In the genomic region with DNA sequence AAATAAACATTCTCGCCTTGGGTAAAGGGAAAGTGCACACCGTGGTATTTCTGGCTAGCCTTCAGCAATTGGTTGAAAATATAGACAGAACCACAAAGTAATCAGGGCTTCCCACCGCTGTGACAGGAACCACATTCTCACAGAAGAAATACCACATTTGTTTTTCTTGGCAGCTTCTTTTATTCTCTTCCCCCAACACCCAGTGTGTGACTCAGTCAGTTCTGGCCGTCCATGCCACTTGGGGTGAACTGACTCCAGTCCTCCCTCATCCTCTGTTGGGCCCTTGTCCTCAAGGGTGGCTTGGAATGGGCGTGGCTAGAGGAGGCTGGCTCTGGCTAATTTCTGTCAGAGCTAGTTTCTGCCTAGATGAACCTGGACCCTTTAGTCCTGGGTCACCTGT, we compare ENCODE assay signal across 11 mouse cellular contexts. TPM values are rescaled to one million over a fixed set of nuclear protein-coding genes. Genes with fewer than 3 reads are reported as not detected.
A peak's percentile ranks its signal among the peaks of the same experiment; 100 is the strongest.
DNase-seq lines count a peak whose midpoint lies in the region; ATAC-seq and TF ChIP-seq lines count a peak whose summit lies in the region.
"Had no signal": no experiment of that assay in that cellular context is flagged by ENCODE, and none has a peak within 500 bp of the region (broad histone marks: within the 10 kb centered on the region; RNA-seq: fewer than 3 reads in every experiment).

No protein-coding gene starts in this region.

- peak; percentile 38 for DNase-seq in adrenal gland, postnatal 25 days
- no peak for DNase-seq in layer of hippocampus, postnatal 36 days
- DNase-seq in thymus, postnatal 0 days (ENCODE audit: low spot score) = no peak

- H3K4me2 ChIP-seq in intestine, embryonic 15.5 days (replicated peaks) = no peak overlapping the region
- H3K4me2 ChIP-seq in intestine, postnatal 0 days (replicated peaks; ENCODE audit: low read depth) = no peak overlapping the region
- no peak overlapping the region for H3K4me2 ChIP-seq in heart, embryonic 16.5 days (ENCODE audit: low read depth, low read length)
- no peak overlapping the region for H3K4me2 ChIP-seq in hindbrain, embryonic 12.5 days (replicated peaks)
- H3K4me2 ChIP-seq: hindbrain, embryonic 15.5 days had no signal

- H3K27ac ChIP-seq in intestine, embryonic 15.5 days = peak overlapping the region; percentile 13; the same call in 1 of the 2 replicates
- no peak overlapping the region for H3K27ac ChIP-seq in intestine, postnatal 0 days (ENCODE audit: low read depth, low read length)
- peak overlapping the region; percentile 26; the same call in 1 of the 2 replicates for H3K27ac ChIP-seq in heart, embryonic 16.5 days (ENCODE audit: low read length)
- H3K27ac ChIP-seq in hindbrain, embryonic 12.5 days = no peak overlapping the region
- H3K27ac ChIP-seq: hindbrain, embryonic 15.5 days had no signal

- WGBS in intestine, embryonic 15.5 days = 49% methylated on average over 5 of the region's 5 CpGs
- 46% methylated on average over 5 of the region's 5 CpGs for WGBS in intestine, postnatal 0 days
- 35% methylated on average over 5 of the region's 5 CpGs for WGBS in heart, embryonic 16.5 days
- WGBS in hindbrain, embryonic 12.5 days = 59% methylated on average over 5 of the region's 5 CpGs

- H3K9me3 ChIP-seq in intestine, embryonic 15.5 days = no peaks in the 10 kb centered on the region
- H3K9me3 ChIP-seq in intestine, postnatal 0 days (ENCODE audit: control insufficient read depth) = no peaks in the 10 kb centered on the region
- peaks cover 3% of the 10 kb centered on the region; the same call in 1 of the 2 replicates for H3K9me3 ChIP-seq in heart, embryonic 16.5 days (replicated peaks; ENCODE audit: control insufficient read depth, low read length)
- H3K9me3 ChIP-seq in hindbrain, embryonic 12.5 days (replicated peaks) = no peaks in the 10 kb centered on the region
- H3K9me3 ChIP-seq: hindbrain, embryonic 15.5 days had no signal

- H3K4me3 ChIP-seq in intestine, embryonic 15.5 days (replicated peaks) = no peak overlapping the region
- H3K4me3 ChIP-seq in intestine, postnatal 0 days (ENCODE audit: low read depth, low read length) = no peak overlapping the region
- H3K4me3 ChIP-seq in heart, embryonic 16.5 days (ENCODE audit: low read length) = no peak overlapping the region
- no peak overlapping the region for H3K4me3 ChIP-seq in hindbrain, embryonic 12.5 days
- H3K4me3 ChIP-seq: hindbrain, embryonic 15.5 days had no signal

- peak; percentile 46 for ATAC-seq in intestine, embryonic 15.5 days
- no peak for ATAC-seq in intestine, postnatal 0 days
- 0 out of 2 replicates have a peak, but pooled peaks have one; percentile 60 for ATAC-seq in heart, embryonic 16.5 days (replicated peaks; ENCODE audit: extremely low read depth, insufficient read depth, low FRiP score)
- peak; percentile 74 for ATAC-seq in megakaryocyte progenitor cell, adult 5-6 weeks (replicated peaks; ENCODE audit: poor library complexity)
- no peak for ATAC-seq in hindbrain, embryonic 12.5 days (ENCODE audit: low FRiP score)

- H3K36me3 ChIP-seq in intestine, embryonic 15.5 days = no peaks in the 10 kb centered on the region
- H3K36me3 ChIP-seq in intestine, postnatal 0 days (ENCODE audit: control insufficient read depth, insufficient read depth) = no peaks in the 10 kb centered on the region
- H3K36me3 ChIP-seq in heart, embryonic 16.5 days (ENCODE audit: control insufficient read depth, insufficient read depth) = no peaks in the 10 kb centered on the region
- H3K36me3 ChIP-seq in hindbrain, embryonic 12.5 days = no peaks in the 10 kb centered on the region
- H3K36me3 ChIP-seq: hindbrain, embryonic 15.5 days had no signal

- no peaks in the 10 kb centered on the region for H3K27me3 ChIP-seq in intestine, embryonic 15.5 days (replicated peaks)
- H3K27me3 ChIP-seq in intestine, postnatal 0 days (replicated peaks; ENCODE audit: control insufficient read depth, insufficient read depth, low read length) = no peaks in the 10 kb centered on the region
- no peaks in the 10 kb centered on the region for H3K27me3 ChIP-seq in heart, embryonic 16.5 days (ENCODE audit: control insufficient read depth, insufficient read depth, low read length)
- H3K27me3 ChIP-seq in hindbrain, embryonic 12.5 days = no peaks in the 10 kb centered on the region
- H3K27me3 ChIP-seq: CH12.LX; hindbrain, embryonic 15.5 days had no signal

- H3K9ac ChIP-seq in intestine, embryonic 15.5 days = no peak overlapping the region
- H3K9ac ChIP-seq in intestine, postnatal 0 days (ENCODE audit: low read depth, low read length) = no peak overlapping the region
- H3K9ac ChIP-seq in heart, embryonic 16.5 days (ENCODE audit: low read length) = no peak overlapping the region
- no peak overlapping the region for H3K9ac ChIP-seq in hindbrain, embryonic 12.5 days
- H3K9ac ChIP-seq: hindbrain, embryonic 15.5 days had no signal

- H3K4me1 ChIP-seq in intestine, embryonic 15.5 days (replicated peaks) = peaks cover 8% of the 10 kb centered on the region; the same call in 1 of the 2 replicates
- peaks cover 4% of the 10 kb centered on the region; the same call in 1 of the 2 replicates for H3K4me1 ChIP-seq in intestine, postnatal 0 days (replicated peaks; ENCODE audit: control insufficient read depth, insufficient read depth, low read length)
- H3K4me1 ChIP-seq in heart, embryonic 16.5 days (ENCODE audit: control insufficient read depth, insufficient read depth, low read length) = peaks cover 6% of the 10 kb centered on the region
- no peaks in the 10 kb centered on the region for H3K4me1 ChIP-seq in hindbrain, embryonic 12.5 days
- H3K4me1 ChIP-seq: hindbrain, embryonic 15.5 days had no signal

- TF ChIP-seq CTCF in intestine, postnatal 0 days (IDR thresholded peaks at IDR 0.05; ENCODE audit: low read depth) = no peak

RNA-seq across cellular contexts. Expression of gene Gpd1l, which starts 14.6 kb away (rescaled TPM):
- polyA plus RNA-seq in intestine, embryonic 15.5 days (2015; fragmentation: Nextera tagmentation; extraction: Ambion mirVana) = 20.3 and 21.8 TPM in 2 replicates
- 31.4 and 32.9 TPM in 2 replicates for polyA plus RNA-seq in intestine, postnatal 0 days (2015; fragmentation: Nextera tagmentation; extraction: Ambion mirVana)
- total RNA-seq in adrenal gland, postnatal 25 days (2021) = 43.4 and 61.7 TPM in 2 replicates
- polyA plus RNA-seq in heart, embryonic 16.5 days (2015; fragmentation: Nextera tagmentation; extraction: Ambion mirVana) = 18.0 and 19.5 TPM in 2 replicates
- 23.9 and 25.2 TPM in 2 replicates for total RNA-seq in megakaryocyte progenitor cell, adult 5-6 weeks (2015)
- total RNA-seq in megakaryocyte progenitor cell, adult 5-6 weeks (2017) = 30.0 and 30.9 TPM in 2 replicates
- polyA plus RNA-seq in hindbrain, embryonic 12.5 days (2016; fragmentation: Nextera tagmentation; extraction: Ambion mirVana) = 16.3 and 17.2 TPM in 2 replicates
- total RNA-seq in layer of hippocampus, postnatal 36 days (2021) = 10 to 100 TPM; 76.8 to 81.3 TPM
- 14.5 and 16.4 TPM in 2 replicates for polyA plus RNA-seq in thymus, postnatal 0 days (2015; fragmentation: Nextera tagmentation; extraction: Ambion mirVana)

RNA-seq across cellular contexts. Expression of gene Osbpl10, which starts 30.0 kb away (rescaled TPM):
- 2.5 and 2.9 TPM in 2 replicates for polyA plus RNA-seq in intestine, embryonic 15.5 days (2015; fragmentation: Nextera tagmentation; extraction: Ambion mirVana)
- 3.8 and 4.3 TPM in 2 replicates for polyA plus RNA-seq in intestine, postnatal 0 days (2015; fragmentation: Nextera tagmentation; extraction: Ambion mirVana)
- total RNA-seq in adrenal gland, postnatal 25 days (2021) = 5.3 and 7.7 TPM in 2 replicates
- polyA plus RNA-seq in heart, embryonic 16.5 days (2015; fragmentation: Nextera tagmentation; extraction: Ambion mirVana) = 3.5 and 5.1 TPM in 2 replicates
- not detected in 2 replicates for total RNA-seq in megakaryocyte progenitor cell, adult 5-6 weeks (2015)
- total RNA-seq in megakaryocyte progenitor cell, adult 5-6 weeks (2017) = not detected in 2 replicates
- polyA plus RNA-seq in hindbrain, embryonic 12.5 days (2016; fragmentation: Nextera tagmentation; extraction: Ambion mirVana) = 2.9 and 3.3 TPM in 2 replicates
- 10 to 100 TPM; 17.2 to 17.9 TPM for total RNA-seq in layer of hippocampus, postnatal 36 days (2021)
- 20.2 and 21.7 TPM in 2 replicates for polyA plus RNA-seq in thymus, postnatal 0 days (2015; fragmentation: Nextera tagmentation; extraction: Ambion mirVana)
- total RNA-seq: CH12.LX; monocyte, adult 5-6 weeks had no signal

RNA-seq across cellular contexts. Expression of gene Rps27rt, which starts 34.1 kb away (rescaled TPM):
- polyA plus RNA-seq in intestine, embryonic 15.5 days (2015; fragmentation: Nextera tagmentation; extraction: Ambion mirVana) = 387 and 549 TPM in 2 replicates
- polyA plus RNA-seq in intestine, postnatal 0 days (2015; fragmentation: Nextera tagmentation; extraction: Ambion mirVana) = 456 and 498 TPM in 2 replicates
- total RNA-seq in adrenal gland, postnatal 25 days (2021) = 41.2 and 182 TPM in 2 replicates
- polyA plus RNA-seq in heart, embryonic 16.5 days (2015; fragmentation: Nextera tagmentation; extraction: Ambion mirVana) = 125 and 458 TPM in 2 replicates
- 256 and 259 TPM in 2 replicates for total RNA-seq in megakaryocyte progenitor cell, adult 5-6 weeks (2015)
- total RNA-seq in megakaryocyte progenitor cell, adult 5-6 weeks (2017) = 119 and 149 TPM in 2 replicates
- 350 and 413 TPM in 2 replicates for polyA plus RNA-seq in hindbrain, embryonic 12.5 days (2016; fragmentation: Nextera tagmentation; extraction: Ambion mirVana)
- total RNA-seq in layer of hippocampus, postnatal 36 days (2021) = 10 to 100 TPM in 1 of 2 experiments, 1 to 10 TPM in 1; 3.9 to 27.5 TPM
- polyA plus RNA-seq in thymus, postnatal 0 days (2015; fragmentation: Nextera tagmentation; extraction: Ambion mirVana) = 1,002 and 1,087 TPM in 2 replicates

Comparison
In these comparisons a context has a peak if more than half of its experiments do, and no peak if none do; other contexts are left out.
1. ATAC-seq: peak in intestine, embryonic 15.5 days (single experiment), heart, embryonic 16.5 days (single experiment) and megakaryocyte progenitor cell, adult 5-6 weeks (single experiment); none in intestine, postnatal 0 days (single experiment) and hindbrain, embryonic 12.5 days (single experiment).
2. H3K27ac ChIP-seq: peak in intestine, embryonic 15.5 days (single experiment) and heart, embryonic 16.5 days (single experiment); none in intestine, postnatal 0 days (single experiment) and hindbrain, embryonic 12.5 days (single experiment).